Mouse (Mus musculus): ENCODE measurements at regions not wholly inside any gene's neighbourhood (a gene's known extent, or its start where the extent isn't known, plus 50 kb on each side); places are given as distances from the start of the nearest gene placed in this dataset.

- TF ChIP-seq CTCF (conservative IDR thresholded peaks at IDR 0.05; ENCODE audit: low read length) (no peak), NANOG (IDR thresholded peaks at IDR 0.05; ENCODE audit: borderline replicate concordance, low read length) (no peak), POU5F1 (IDR thresholded peaks at IDR 0.05; ENCODE audit: borderline replicate concordance, low read length) (no peak)
Measured at GRCm38 (mm10) chr5:56266121-56266520, 1451.6 kb upstream of the Pcdh7 start.
